Comparison of ENCODE assay signal across 8 mouse cellular contexts in the genomic region with DNA sequence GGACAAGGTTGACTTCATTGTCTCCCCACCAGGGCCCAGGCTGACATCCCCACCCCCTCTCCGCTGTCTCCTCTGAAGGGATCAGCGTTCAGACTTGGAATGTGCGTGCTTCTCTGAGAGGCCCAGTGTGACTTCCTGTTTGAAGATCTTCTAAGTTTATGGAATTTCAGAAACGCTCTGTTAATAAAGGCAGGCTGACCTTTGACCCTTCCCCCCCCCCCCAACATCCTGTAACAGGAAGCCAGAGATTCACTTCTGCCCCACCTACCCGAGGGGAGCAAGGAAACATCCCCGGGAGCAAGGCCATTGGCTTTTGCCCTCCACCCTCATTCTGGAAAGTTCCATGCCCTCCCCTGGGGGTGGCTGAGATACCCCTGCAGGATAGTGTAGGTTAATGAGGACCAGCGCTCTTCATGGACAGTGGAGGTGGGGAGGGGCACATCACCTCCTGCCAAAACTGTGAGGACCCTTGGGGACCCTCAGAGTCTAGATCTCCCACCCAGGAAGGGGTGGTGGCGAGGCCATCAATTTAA. TPM values are rescaled to one million over a fixed set of nuclear protein-coding genes. Genes with fewer than 3 reads are reported as not detected.
DNase-seq lines count a peak whose midpoint lies in the region; ATAC-seq and TF ChIP-seq lines count a peak whose summit lies in the region.

No protein-coding gene starts in this region.

- H3K4me1 ChIP-seq in ES-E14 (ENCODE audit: control insufficient read depth in 2 of 2, insufficient read depth in 2 of 2, low read length in 2 of 2, poor library complexity in 1 of 2), result peaks cover 10 to 20% of the 10 kb centered on the region in 2 experiments; a peak in 3 of 4 replicates
- no peaks in the 10 kb centered on the region for H3K4me1 ChIP-seq in embryonic facial prominence, embryonic 11.5 days (ENCODE audit: control insufficient read depth, insufficient read depth, low read length)
- H3K4me1 ChIP-seq in hindbrain, embryonic 15.5 days (replicated peaks), result peaks cover 26% of the 10 kb centered on the region
- peaks cover 0 to 9% of the 10 kb centered on the region in 2 experiments; a peak in 2 of 4 replicates for H3K4me1 ChIP-seq in liver, embryonic 14.5 days (replicated peaks; ENCODE audit: control insufficient read depth in 2 of 2, insufficient read depth in 2 of 2, low read length in 1 of 2)

- H3K36me3 ChIP-seq in ES-E14 (ENCODE audit: control insufficient read depth, insufficient read depth, low read length, poor library complexity, severe bottlenecking), result no peaks in the 10 kb centered on the region
- H3K36me3 ChIP-seq in embryonic facial prominence, embryonic 11.5 days (replicated peaks; ENCODE audit: control insufficient read depth, insufficient read depth, low read depth, low read length), result no peaks in the 10 kb centered on the region
- H3K36me3 ChIP-seq in hindbrain, embryonic 15.5 days, result no peaks in the 10 kb centered on the region
- H3K36me3 ChIP-seq in liver, embryonic 14.5 days (replicated peaks; ENCODE audit: control insufficient read depth, insufficient read depth, low read depth), result no peaks in the 10 kb centered on the region

- DNase-seq in ES-E14 (ENCODE audit: low read depth, low spot score), result peak; percentile 45
- DNase-seq in embryonic facial prominence, embryonic 11.5 days (ENCODE audit: low spot score), result peak; percentile 54
- DNase-seq in liver, embryonic 14.5 days (ENCODE audit: low read depth in 3 of 3, low spot score in 3 of 3), result no peak
- no peak for DNase-seq in cerebellum, postnatal 14 days
- DNase-seq in left cerebral cortex, postnatal 14 days (ENCODE audit: low spot score in 2 of 2), result no peak
- no peak for DNase-seq in layer of hippocampus, adult 18-20 months (ENCODE audit: low spot score in 2 of 2)

- 31% methylated on average over 8 of the region's 8 CpGs for WGBS in embryonic facial prominence, embryonic 11.5 days
- WGBS in hindbrain, embryonic 15.5 days, result 46% methylated on average over 8 of the region's 8 CpGs
- WGBS in liver, embryonic 14.5 days (ENCODE audit: insufficient replicate concordance), result 46% methylated on average over 8 of the region's 8 CpGs

- peak overlapping the region; percentile 17; the same call in 1 of the 2 replicates for H3K27ac ChIP-seq in ES-E14 (ENCODE audit: insufficient read depth, low read depth, low read length, poor library complexity, severe bottlenecking)
- 0 out of 2 replicates have a peak overlapping the region, but pooled peaks have one; percentile 6 for H3K27ac ChIP-seq in embryonic facial prominence, embryonic 11.5 days (replicated peaks; ENCODE audit: low read depth, low read length)
- H3K27ac ChIP-seq in hindbrain, embryonic 15.5 days (replicated peaks), result peak overlapping the region; percentile 88
- H3K27ac ChIP-seq in liver, embryonic 14.5 days, result no peak overlapping the region

- no peak for TF ChIP-seq EP300 in liver, embryonic 14.5 days (IDR thresholded peaks at IDR 0.05; ENCODE audit: low read depth)

- TF ChIP-seq CTCF in liver, embryonic 14.5 days (IDR thresholded peaks at IDR 0.05; ENCODE audit: low read depth), result no peak

- no peak overlapping the region for H3K4me2 ChIP-seq in embryonic facial prominence, embryonic 11.5 days (ENCODE audit: low read depth, low read length)
- peak overlapping the region; percentile 35 for H3K4me2 ChIP-seq in hindbrain, embryonic 15.5 days
- no peak overlapping the region for H3K4me2 ChIP-seq in liver, embryonic 14.5 days (ENCODE audit: low read depth)

- ATAC-seq in embryonic facial prominence, embryonic 11.5 days (replicated peaks; ENCODE audit: insufficient number of reproducible peaks, low FRiP score, low TSS enrichment, low read depth), result no peak
- ATAC-seq in hindbrain, embryonic 15.5 days (ENCODE audit: low FRiP score, low read depth), result no peak; the same call in 1 of the 2 replicates
- ATAC-seq in liver, embryonic 14.5 days (ENCODE audit: insufficient read depth), result peak; percentile 33; the same call in 1 of the 2 replicates
- ATAC-seq in activated CD4-positive, CD25-positive, alpha-beta regulatory T cell, adult 4 months, result no peak

- H3K9me3 ChIP-seq in ES-E14 (ENCODE audit: control insufficient read depth, insufficient read depth, low read depth, low read length), result no peaks in the 10 kb centered on the region
- H3K9me3 ChIP-seq in embryonic facial prominence, embryonic 11.5 days (replicated peaks; ENCODE audit: control insufficient read depth, low read length), result no peaks in the 10 kb centered on the region
- no peaks in the 10 kb centered on the region for H3K9me3 ChIP-seq in hindbrain, embryonic 15.5 days
- no peaks in the 10 kb centered on the region for H3K9me3 ChIP-seq in liver, embryonic 14.5 days (ENCODE audit: control insufficient read depth, low read length)

- in situ Hi-C loops in ES-E14 (cut with MboI; ENCODE audit: low sequenced_read_pairs in 2 of 2, unreplicated experiment in 2 of 2), result no loop called here

- intact Hi-C loops in left cerebral cortex, postnatal 14 days (cut with DNase I), result no loop called here

- no peak overlapping the region for H3K4me3 ChIP-seq in ES-E14 (ENCODE audit: insufficient read depth in 1 of 2, low read depth in 1 of 2, low read length in 2 of 2, poor library complexity in 1 of 2, severe bottlenecking in 1 of 2)
- H3K4me3 ChIP-seq in embryonic facial prominence, embryonic 11.5 days (ENCODE audit: low read depth, low read length), result no peak overlapping the region
- H3K4me3 ChIP-seq in hindbrain, embryonic 15.5 days, result no peak overlapping the region
- H3K4me3 ChIP-seq in liver, embryonic 14.5 days (ENCODE audit: insufficient read depth in 1 of 2, low read depth in 2 of 2, low read length in 2 of 2), result no peak overlapping the region

- no peak overlapping the region for H3K9ac ChIP-seq in ES-E14 (ENCODE audit: insufficient read depth, low read depth, low read length, poor library complexity, severe bottlenecking)
- no peak overlapping the region for H3K9ac ChIP-seq in embryonic facial prominence, embryonic 11.5 days (replicated peaks; ENCODE audit: low read length)
- H3K9ac ChIP-seq in hindbrain, embryonic 15.5 days, result no peak overlapping the region
- no peak overlapping the region for H3K9ac ChIP-seq in liver, embryonic 14.5 days (replicated peaks)

- H3K27me3 ChIP-seq in embryonic facial prominence, embryonic 11.5 days (ENCODE audit: control insufficient read depth, insufficient read depth, low read length), result no peaks in the 10 kb centered on the region
- no peaks in the 10 kb centered on the region for H3K27me3 ChIP-seq in hindbrain, embryonic 15.5 days
- H3K27me3 ChIP-seq in liver, embryonic 14.5 days (ENCODE audit: control insufficient read depth, insufficient read depth, low read length), result no peaks in the 10 kb centered on the region

TF ChIP-seq in ES-E14, 5 proteins besides CTCF, POLR2A, EP300 and RAD21:
- no peak for TF ChIP-seq ZNF384 (IDR thresholded peaks at IDR 0.05; ENCODE audit: low read depth, low read length)
- no peak for TF ChIP-seq ZC3H11A (IDR thresholded peaks at IDR 0.05; ENCODE audit: borderline replicate concordance, low read depth, low read length)
- no peak for TF ChIP-seq MAFK (IDR thresholded peaks at IDR 0.05; ENCODE audit: insufficient read depth, low read depth, low read length)
- no peak for TF ChIP-seq CHD2 (IDR thresholded peaks at IDR 0.05; ENCODE audit: low read depth, low read length)
- no peak for TF ChIP-seq HCFC1 (IDR thresholded peaks at IDR 0.05; ENCODE audit: borderline replicate concordance, insufficient read depth, low read length)

RNA-seq across cellular contexts. Expression of a gene that starts 57.4 kb away (rescaled TPM):
- 103 and 106 TPM in 2 replicates for total RNA-seq in ES-E14 (2012; rRNA removed)
- polyA plus RNA-seq in embryonic facial prominence, embryonic 11.5 days (2014; fragmentation: Nextera tagmentation; extraction: Ambion mirVana), result 65.5 and 74.4 TPM in 2 replicates
- polyA plus RNA-seq in hindbrain, embryonic 15.5 days (2015; fragmentation: Nextera tagmentation; extraction: Ambion mirVana), result 44.2 and 45.9 TPM in 2 replicates
- polyA plus RNA-seq in liver, embryonic 14.5 days (2012; rRNA removed), result 19.7 and 24.4 TPM in 2 replicates
- 23.6 and 27.4 TPM in 2 replicates for polyA plus RNA-seq in liver, embryonic 14.5 days (2014; fragmentation: Nextera tagmentation; extraction: Ambion mirVana)
- total RNA-seq in left cerebral cortex, postnatal 14 days (2021), result 10 to 100 TPM; 34.9 to 37.3 TPM
- 10 to 100 TPM; 26.7 to 28.0 TPM for total RNA-seq in layer of hippocampus, adult 18-20 months (2021)
- 10 to 100 TPM in 1 of 2 experiments, 1 to 10 TPM in 1; 9.2 to 14.3 TPM for polyA plus RNA-seq in activated CD4-positive, CD25-positive, alpha-beta regulatory T cell, adult 4 months (2017; shearing (Covaris generic))

Comparison
In these comparisons a context has a peak if more than half of its experiments do, and no peak if none do; other contexts are left out.
1. DNase-seq: peak in ES-E14 (single experiment) and embryonic facial prominence, embryonic 11.5 days (single experiment); none in liver, embryonic 14.5 days (0 of 3), cerebellum, postnatal 14 days (0 of 2), left cerebral cortex, postnatal 14 days (0 of 2) and layer of hippocampus, adult 18-20 months (0 of 2).